Mouse (Mus musculus): ENCODE data around the gene Atp1b1. TPM values are rescaled to one million over a fixed set of nuclear protein-coding genes. Genes with fewer than 3 reads are reported as not detected.

The Atp1b1 gene
- polyA plus RNA-seq, 1 experiment, result 46.4 TPM

- H3K4me3 ChIP-seq (replicated peaks; ENCODE audit: control insufficient read depth, low read depth, low read length), result no peak overlapping the region
- H3K27ac ChIP-seq (ENCODE audit: control insufficient read depth, insufficient read depth, low read depth, low read length, poor library complexity), result peak overlapping the region; percentile 29
- peaks cover 5% of the 10 kb centered on the region for H3K4me1 ChIP-seq (ENCODE audit: control insufficient read depth, insufficient read depth, low read length)
- TF ChIP-seq POLR2A (IDR thresholded peaks at IDR 0.05; ENCODE audit: borderline replicate concordance, control insufficient read depth, low read depth, low read length) (no peak), CTCF (IDR thresholded peaks at IDR 0.05; ENCODE audit: control insufficient read depth, insufficient read depth, low read length) (no peak)
- 71% methylated on average over 8 of the region's 8 CpGs for WGBS
Observed at GRCm38 (mm10) chr1:164453146-164453545, 5.0 kb downstream of the Atp1b1 start.

- WGBS, result 25% methylated on average over 6 of the region's 6 CpGs
- Histone ChIP-seq H3K4me3 (replicated peaks; ENCODE audit: control insufficient read depth, low read depth, low read length) (no peak overlapping the region), H3K4me1 (ENCODE audit: control insufficient read depth, insufficient read depth, low read length) (peaks cover 5% of the 10 kb centered on the region), H3K27ac (ENCODE audit: control insufficient read depth, insufficient read depth, low read depth, low read length, poor library complexity) (0 out of 2 replicates have a peak overlapping the region, but pooled peaks have one; percentile 15)
- TF ChIP-seq CTCF (IDR thresholded peaks at IDR 0.05; ENCODE audit: control insufficient read depth, insufficient read depth, low read length) (no peak), POLR2A (IDR thresholded peaks at IDR 0.05; ENCODE audit: borderline replicate concordance, control insufficient read depth, low read depth, low read length) (no peak)
Observed at GRCm38 (mm10) chr1:164452580-164452979, 5.6 kb downstream of the Atp1b1 start.

- no peak overlapping the region for H3K27ac ChIP-seq (ENCODE audit: control insufficient read depth, insufficient read depth, low read depth, low read length, poor library complexity)
- H3K4me3 ChIP-seq (replicated peaks; ENCODE audit: control insufficient read depth, low read depth, low read length), result no peak overlapping the region
- TF ChIP-seq POLR2A (IDR thresholded peaks at IDR 0.05; ENCODE audit: borderline replicate concordance, control insufficient read depth, low read depth, low read length), result no peak
- TF ChIP-seq CTCF (IDR thresholded peaks at IDR 0.05; ENCODE audit: control insufficient read depth, insufficient read depth, low read length), result no peak
- peaks cover 3% of the 10 kb centered on the region; the same call in 1 of the 2 replicates for H3K4me1 ChIP-seq (ENCODE audit: control insufficient read depth, insufficient read depth, low read length)
- WGBS, result 87% methylated on average over 5 of the region's 5 CpGs
Observed at GRCm38 (mm10) chr1:164451346-164451745, 6.8 kb downstream of the Atp1b1 start.

- H3K27ac ChIP-seq (ENCODE audit: control insufficient read depth, insufficient read depth, low read depth, low read length, poor library complexity), result no peak overlapping the region
- H3K4me1 ChIP-seq (ENCODE audit: control insufficient read depth, insufficient read depth, low read length), result peaks cover 3% of the 10 kb centered on the region; the same call in 1 of the 2 replicates
- TF ChIP-seq CTCF (IDR thresholded peaks at IDR 0.05; ENCODE audit: control insufficient read depth, insufficient read depth, low read length) (no peak), POLR2A (IDR thresholded peaks at IDR 0.05; ENCODE audit: borderline replicate concordance, control insufficient read depth, low read depth, low read length) (no peak)
- WGBS, result 81% methylated on average over 4 of the region's 4 CpGs
- no peak overlapping the region for H3K4me3 ChIP-seq (replicated peaks; ENCODE audit: control insufficient read depth, low read depth, low read length)
Observed at GRCm38 (mm10) chr1:164450644-164451043, 7.5 kb downstream of the Atp1b1 start.

DNA sequence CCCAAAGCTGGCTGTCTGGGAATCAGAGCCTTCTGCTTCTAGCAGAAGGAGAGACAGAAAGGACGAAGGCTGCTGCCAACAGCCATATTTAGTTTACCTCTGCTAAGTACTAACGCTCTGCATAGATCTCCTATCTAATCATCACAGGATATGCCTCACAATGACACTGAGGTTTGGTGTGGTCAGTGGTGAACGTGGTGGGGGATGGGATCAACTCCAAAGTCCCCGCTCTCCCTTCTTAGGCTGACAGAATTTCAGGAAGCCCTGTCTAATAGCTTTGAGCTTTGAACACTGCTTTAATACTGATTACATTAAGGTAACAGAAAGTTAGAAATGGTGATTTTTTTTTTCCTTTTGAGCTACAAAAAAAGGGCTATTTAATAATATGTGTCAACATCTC lies 7.9 kb downstream of the Atp1b1 start:
- no peak overlapping the region for H3K4me3 ChIP-seq (replicated peaks; ENCODE audit: control insufficient read depth, low read depth, low read length)
- no peak for TF ChIP-seq POLR2A (IDR thresholded peaks at IDR 0.05; ENCODE audit: borderline replicate concordance, control insufficient read depth, low read depth, low read length)
- no peak for TF ChIP-seq CTCF (IDR thresholded peaks at IDR 0.05; ENCODE audit: control insufficient read depth, insufficient read depth, low read length)
- no peak overlapping the region for H3K27ac ChIP-seq (ENCODE audit: control insufficient read depth, insufficient read depth, low read depth, low read length, poor library complexity)
- WGBS, result 47% methylated on average over 4 of the region's 4 CpGs
- H3K4me1 ChIP-seq (ENCODE audit: control insufficient read depth, insufficient read depth, low read length), result peaks cover 3% of the 10 kb centered on the region; the same call in 1 of the 2 replicates

GRCm38 (mm10) chr1:164449626-164450025 lies 8.5 kb downstream of the Atp1b1 start:
- Histone ChIP-seq H3K4me1 (ENCODE audit: control insufficient read depth, insufficient read depth, low read length) (peaks cover 3% of the 10 kb centered on the region; the same call in 1 of the 2 replicates), H3K27ac (ENCODE audit: control insufficient read depth, insufficient read depth, low read depth, low read length, poor library complexity) (no peak overlapping the region), H3K4me3 (replicated peaks; ENCODE audit: control insufficient read depth, low read depth, low read length) (no peak overlapping the region)
- TF ChIP-seq CTCF (IDR thresholded peaks at IDR 0.05; ENCODE audit: control insufficient read depth, insufficient read depth, low read length) (no peak), POLR2A (IDR thresholded peaks at IDR 0.05; ENCODE audit: borderline replicate concordance, control insufficient read depth, low read depth, low read length) (no peak)
- 88% methylated on average over 8 of the region's 8 CpGs for WGBS

- no peak overlapping the region for H3K27ac ChIP-seq (ENCODE audit: control insufficient read depth, insufficient read depth, low read depth, low read length, poor library complexity)
- H3K4me3 ChIP-seq (replicated peaks; ENCODE audit: control insufficient read depth, low read depth, low read length), result no peak overlapping the region
- TF ChIP-seq CTCF (IDR thresholded peaks at IDR 0.05; ENCODE audit: control insufficient read depth, insufficient read depth, low read length), result no peak
- no peak for TF ChIP-seq POLR2A (IDR thresholded peaks at IDR 0.05; ENCODE audit: borderline replicate concordance, control insufficient read depth, low read depth, low read length)
- 86% methylated on average over 6 of the region's 6 CpGs for WGBS
- no peaks in the 10 kb centered on the region for H3K4me1 ChIP-seq (ENCODE audit: control insufficient read depth, insufficient read depth, low read length)
Observed at GRCm38 (mm10) chr1:164447521-164447920, 10.6 kb downstream of the Atp1b1 start.

- WGBS, result 91% methylated on average over 10 of the region's 10 CpGs
- TF ChIP-seq POLR2A (IDR thresholded peaks at IDR 0.05; ENCODE audit: borderline replicate concordance, control insufficient read depth, low read depth, low read length), result no peak
- TF ChIP-seq CTCF (IDR thresholded peaks at IDR 0.05; ENCODE audit: control insufficient read depth, insufficient read depth, low read length), result no peak
- H3K4me3 ChIP-seq (replicated peaks; ENCODE audit: control insufficient read depth, low read depth, low read length), result no peak overlapping the region
- H3K27ac ChIP-seq (ENCODE audit: control insufficient read depth, insufficient read depth, low read depth, low read length, poor library complexity), result no peak overlapping the region
- H3K4me1 ChIP-seq (ENCODE audit: control insufficient read depth, insufficient read depth, low read length), result peaks cover 2% of the 10 kb centered on the region; the same call in 1 of the 2 replicates
Observed at GRCm38 (mm10) chr1:164446535-164446934, 11.6 kb downstream of the Atp1b1 start.

All from bone marrow, adult 2 months (tissue).